Mouse (Mus musculus) ovary, postnatal 14 days (tissue): Measurements from ENCODE around the gene Ibsp.

Source experiments
- DNase-seq: peaks from one replicate; pipeline ENCODE4 v3.0.0; 2022; ENCODE audit warnings: low spot score

The Ibsp gene

DNA sequence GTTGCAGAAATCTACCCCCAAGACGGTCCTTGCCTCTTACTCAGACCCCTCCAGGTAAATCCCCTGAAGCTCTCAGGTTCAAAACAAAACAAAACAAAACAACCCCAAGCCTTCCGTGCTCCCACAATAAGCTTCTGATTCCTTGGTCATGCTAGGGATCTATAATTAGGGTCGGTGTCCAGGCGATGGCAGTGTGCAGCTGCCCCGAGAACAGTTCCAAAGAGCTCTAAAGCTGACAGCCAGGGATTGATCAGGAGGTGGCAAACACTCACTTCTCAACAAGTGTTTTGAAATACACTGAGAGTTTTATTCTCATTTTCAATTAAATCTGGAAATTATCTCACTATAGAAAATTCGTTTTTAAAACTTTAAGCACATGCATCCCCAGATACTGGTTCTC, 43.9 kb downstream of the Ibsp start:
- no peak for DNase-seq

DNA sequence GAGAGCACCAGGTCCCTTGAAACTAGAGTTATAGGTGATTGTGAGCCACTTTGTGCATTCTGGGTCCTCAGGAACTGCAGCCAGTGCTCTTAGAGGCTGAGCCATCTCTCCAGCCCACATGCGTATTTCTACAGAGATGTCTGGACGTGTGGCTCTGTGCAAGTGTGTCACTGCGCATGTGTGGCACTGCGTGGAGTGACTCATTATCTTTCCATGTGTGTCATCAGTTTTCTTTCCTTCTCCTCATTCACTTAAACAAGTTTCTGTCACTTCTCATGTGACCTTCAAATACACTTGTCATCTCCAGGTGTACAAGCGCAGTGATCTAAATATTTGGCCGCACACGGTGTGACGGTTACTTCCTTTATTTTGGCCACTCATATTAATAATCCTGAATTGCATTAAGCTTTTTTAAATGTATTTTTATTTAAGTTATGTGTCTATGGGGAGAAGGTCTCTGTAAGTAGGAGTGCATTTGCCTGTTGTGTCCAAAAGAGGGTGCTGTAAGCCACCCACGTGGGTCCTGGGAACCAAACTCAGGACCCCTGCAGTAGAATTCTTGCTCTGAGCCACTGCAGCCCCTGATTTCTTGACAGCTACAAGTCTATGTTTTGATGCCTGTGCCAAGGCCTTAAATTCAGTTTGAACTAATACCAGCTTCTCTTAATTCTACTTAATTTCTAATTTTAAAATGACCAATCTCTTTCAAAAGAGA, 45.7 kb downstream of the Ibsp start:
- DNase-seq: no peak

DNA sequence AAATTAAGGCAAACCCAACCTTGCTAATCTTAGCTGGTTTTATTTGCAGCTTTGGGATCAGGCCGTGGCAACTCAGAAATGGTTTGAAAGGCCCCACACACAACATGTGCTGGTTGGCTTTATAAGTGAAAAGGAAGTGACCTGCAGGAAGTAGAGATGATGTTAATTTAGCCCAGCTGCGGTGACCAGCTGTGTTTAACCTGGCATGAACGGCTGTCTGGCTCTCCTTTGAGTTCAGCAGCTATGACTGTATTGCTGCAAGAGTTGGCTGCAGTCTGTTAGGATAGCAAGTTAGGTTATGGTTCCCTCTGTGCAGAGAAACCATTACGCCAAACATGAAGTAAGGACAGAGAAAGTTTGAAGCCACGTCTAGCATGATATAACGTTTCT, 46.3 kb downstream of the Ibsp start:
- DNase-seq: no peak

DNA sequence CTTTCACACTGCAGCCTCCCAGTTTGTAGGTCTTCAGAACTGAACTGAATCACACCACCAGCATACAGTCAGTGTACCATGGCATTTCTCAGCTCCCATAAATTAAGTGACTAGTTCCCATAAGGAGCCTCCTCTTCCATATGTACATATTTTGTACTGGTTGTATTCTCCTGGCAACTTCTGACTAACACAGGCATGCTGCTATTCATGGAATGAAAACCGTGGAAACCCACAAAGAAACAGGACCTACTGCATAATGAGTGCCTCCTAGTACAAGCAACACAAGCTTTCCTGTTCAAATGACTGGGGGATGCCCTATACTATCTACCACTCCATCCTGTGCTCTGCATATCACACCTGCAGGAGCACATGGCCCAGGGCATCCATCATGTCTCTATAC, 52.1 kb downstream of the Ibsp start:
- no peak for DNase-seq

DNA sequence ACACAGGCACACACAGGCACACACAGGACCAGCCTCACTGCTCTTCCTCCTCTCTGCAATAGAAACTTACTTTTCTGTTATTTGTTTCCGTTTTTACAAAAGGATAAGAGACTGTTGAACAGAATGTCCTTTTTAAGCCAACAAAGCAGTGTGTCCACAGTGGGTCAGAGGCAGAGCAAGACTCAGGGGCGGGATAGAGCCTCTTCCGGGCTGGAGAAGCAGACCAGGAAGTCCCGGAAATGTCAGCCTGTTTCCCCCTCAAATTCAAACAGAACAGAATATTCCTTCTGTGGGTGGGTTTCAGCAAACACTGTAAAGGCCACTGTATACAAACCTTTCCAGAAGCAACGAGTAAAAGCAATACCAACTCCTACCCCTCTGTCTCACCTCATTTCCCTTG, 52.9 kb downstream of the Ibsp start:
- no peak for DNase-seq

DNA sequence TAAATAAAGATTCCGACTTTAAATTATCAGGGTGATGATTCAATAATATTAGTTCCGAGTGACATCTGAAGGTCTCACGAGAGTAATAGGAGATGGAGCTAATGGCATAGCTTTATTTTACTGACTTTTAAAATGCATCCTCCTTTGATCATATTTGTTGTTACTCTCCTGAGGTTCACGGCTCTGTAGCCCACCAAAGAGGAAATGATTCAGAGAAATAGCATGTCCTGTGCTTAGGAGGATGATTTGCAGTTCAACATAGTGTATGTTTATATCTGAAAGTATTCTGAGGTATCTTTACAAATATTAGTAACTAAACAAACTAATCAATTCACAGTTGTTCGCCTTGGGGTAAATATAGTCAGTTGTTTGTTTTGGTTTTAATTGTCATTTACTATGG, 58.6 kb downstream of the Ibsp start:
- no peak for DNase-seq

DNA sequence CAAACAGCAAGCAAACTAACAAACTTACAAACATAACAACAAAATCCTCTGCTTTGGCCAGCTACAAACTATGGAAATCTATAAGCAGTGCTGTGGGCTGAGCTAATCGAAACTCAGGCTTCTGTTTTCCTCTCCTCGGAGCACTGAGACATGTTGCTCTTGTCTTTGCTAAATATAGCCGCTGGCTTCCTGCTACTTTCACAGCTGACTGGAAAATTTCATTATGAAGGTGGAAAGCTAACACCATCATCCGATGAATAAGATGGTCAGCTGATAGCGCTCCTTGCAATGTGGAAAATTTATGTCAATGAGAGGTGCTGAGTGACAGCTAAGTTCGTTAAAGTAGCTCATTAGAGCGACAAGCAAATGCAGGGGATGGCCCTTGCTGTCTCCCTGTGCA, 59.6 kb downstream of the Ibsp start:
- DNase-seq: no peak

DNA sequence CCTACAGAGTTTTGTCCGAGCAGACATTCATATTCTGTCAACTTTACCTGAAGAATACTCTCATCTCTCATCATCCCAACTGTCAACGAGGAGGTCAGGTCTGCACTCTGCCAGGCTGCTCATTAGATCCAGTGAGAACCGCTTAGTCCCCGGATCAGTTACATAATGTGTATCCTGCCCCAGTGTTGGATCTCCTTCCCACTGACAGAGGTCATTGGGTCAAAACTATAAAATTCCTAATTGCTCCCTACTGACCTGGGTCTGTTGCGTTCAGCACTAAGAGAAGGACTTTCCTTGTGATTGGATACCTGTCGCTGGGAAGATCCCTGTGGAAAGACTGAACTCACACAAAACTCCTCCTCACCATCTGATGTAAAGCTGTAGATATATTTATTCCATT, 60.3 kb downstream of the Ibsp start:
- DNase-seq: no peak
